Mouse (Mus musculus) cerebellum, adult 11-12 months (tissue): ENCODE results near the gene Tuba8.

Source experiments
- DNase-seq: peaks from one replicate; pipeline ENCODE4 v3.0.0; 2022

Tuba8 gene

DNA sequence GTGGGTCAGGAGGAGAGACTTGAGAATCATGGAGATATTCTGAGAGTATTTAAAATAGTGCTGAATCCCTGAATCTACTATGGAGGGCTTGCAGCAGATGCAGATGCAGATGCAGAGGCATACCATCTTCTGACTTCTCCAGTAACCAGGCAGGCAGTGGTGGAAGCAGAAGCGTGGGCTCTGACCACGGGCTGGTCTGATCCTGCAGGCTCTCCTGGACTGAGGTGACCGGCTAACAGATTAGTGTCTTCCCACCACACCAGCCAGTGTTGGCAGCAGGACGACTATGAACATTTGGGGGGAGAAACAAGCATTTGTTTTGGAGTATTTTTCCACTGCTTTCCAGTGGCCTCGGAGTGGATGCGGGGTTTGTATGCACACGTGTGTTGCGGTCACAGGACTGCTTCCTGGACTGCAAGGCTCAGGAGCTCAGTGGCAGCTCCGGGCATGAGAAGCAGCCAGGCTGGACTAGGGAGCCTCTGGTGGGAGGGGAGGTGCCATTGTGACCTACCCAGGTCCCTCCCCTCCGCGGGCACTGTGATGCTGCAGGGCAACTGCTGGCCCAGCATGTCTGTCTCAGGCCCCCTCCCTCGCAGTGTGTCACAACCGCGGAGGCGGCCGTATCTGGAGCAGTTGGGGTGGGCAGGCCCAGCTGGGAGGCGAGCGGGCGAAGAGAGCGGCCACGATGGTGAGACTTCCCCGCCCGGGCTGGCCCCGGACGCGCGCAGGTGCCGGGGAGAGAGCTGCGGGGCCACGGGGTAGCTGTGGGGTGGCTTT, at the start of gene Tuba8:
Gene Tuba8, plus strand, starts transcription at position 548 of the 777 bp plus-strand sequence.
- peak; percentile 63 for DNase-seq

DNA sequence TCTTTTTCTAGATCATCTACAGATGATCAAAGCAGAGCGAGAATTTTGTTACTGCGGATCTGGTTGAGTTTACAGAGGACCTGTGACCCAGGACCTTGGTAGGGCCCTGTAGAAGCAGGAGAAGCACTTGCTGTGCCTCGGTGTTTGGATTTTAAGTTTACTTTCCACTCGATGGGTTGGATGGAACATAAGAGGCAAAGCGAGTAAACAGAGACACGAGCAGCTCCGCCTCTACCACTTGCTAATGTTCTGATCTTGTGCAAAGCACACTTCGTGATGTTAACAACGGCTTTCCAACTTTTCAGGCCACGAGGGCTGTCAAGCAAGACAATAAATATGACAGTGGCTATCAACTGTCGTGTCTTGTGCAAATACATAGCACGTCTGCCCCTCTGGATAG, 47.9 kb upstream of the Tuba8 start:
- DNase-seq = no peak

DNA sequence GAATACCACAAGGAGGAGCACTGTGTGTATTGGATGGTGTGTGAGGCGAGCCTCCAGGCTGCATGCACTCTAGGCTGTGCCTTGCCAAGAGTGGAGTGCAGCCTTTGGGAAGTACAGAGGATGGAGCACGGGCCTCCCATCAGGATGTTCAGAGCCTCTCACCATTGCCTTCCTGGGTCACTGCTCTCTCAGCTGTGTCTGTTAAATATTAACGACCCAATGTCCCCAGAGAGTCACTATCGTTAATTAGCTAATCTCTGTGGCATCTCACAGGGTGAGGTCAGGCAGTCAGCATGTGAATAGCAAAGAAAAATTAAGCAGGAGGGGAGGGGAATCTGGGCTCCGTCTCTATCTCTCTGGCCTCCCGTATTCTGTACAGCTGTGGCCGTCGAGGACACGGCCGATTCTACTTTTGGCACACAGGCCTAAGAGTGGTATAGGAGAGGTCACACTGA, 44.4 kb upstream of the Tuba8 start:
- no peak for DNase-seq

DNA sequence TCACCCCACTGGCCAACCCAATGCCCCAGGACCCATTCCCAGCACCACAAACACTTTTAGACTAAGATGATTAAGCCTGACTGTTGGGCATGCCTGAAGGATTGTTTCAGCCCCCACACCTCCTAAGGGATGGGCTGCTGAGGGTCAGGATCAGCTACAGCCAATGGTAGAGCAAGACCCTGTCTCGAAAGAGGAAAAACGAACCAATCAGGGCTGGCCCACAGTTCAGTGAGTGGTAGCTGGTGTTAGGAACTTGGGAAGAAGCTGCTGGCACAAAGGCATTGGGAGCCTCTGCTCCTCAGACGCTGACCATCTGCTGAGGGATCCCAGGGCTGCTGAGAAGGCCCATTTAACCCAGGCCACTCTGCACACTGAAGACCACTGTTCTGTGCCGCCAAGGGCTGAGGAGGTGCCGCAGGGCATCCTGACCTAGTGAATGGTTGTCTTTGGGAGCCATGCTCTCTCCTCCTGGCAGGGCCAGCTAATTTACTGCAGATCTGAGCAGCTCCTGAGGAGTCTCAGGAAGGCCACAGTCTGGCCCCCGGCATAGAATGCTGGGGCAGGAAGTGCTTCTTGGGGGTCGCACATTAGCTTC, 43.0 kb upstream of the Tuba8 start:
- no peak for DNase-seq

DNA sequence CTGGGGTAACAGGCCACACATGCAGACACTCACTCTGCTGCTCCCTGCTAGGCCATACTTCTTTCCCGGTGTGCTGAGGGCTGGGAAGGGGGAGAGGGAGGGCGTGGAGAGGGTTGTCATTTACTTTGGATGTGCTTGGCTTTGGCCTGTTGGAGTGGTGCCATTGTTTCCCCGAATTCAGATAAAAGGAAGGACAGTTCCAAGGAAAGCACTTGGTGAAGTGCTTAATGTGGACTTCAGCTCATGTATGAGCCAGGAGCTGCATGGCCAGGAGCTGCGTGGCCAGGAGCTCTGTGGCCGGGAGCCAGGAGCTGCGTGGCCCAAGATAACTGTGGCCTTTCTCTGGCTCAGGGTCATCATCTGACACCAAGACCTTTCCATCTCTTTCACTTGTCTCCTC, 39.4 kb upstream of the Tuba8 start:
- no peak for DNase-seq

DNA sequence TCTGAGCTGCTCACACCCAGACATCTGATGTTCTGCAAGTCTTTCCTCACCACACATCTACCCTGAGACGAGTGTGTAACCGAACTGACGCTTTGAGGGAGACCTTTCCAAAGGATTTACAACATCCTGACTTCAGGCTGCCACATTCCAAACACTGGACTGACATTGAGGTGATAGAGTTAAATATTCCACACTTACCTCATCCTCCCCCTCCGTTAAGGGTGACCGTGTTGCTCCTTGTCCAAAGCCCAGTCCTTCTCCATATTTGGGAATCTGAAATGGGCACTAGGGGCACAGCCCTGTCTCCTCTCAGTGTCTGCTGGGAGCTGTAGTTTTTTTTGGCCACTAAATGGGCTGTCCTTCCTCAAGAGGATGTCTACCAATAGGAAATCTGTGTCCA, 37.0 kb upstream of the Tuba8 start:
- no peak for DNase-seq

DNA sequence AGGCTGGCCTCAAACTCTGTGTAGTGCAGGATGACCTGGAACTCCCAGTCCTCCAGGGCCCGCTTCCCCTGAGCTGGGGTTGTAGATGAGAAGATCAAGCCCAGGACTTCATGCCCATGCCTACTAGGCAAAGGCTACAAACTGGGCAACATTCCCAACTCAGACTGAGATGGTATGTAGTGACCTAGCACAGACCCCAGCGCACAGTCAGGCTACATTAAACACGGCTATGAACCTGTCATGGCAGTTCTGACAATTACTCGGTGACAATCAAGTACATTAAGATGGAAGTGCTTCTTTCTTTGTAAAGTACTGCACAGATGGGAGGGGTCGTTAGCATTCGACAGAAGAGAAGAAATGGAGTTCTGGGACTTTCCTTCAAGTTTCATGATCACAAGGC, 35.7 kb upstream of the Tuba8 start:
- no peak for DNase-seq

DNA sequence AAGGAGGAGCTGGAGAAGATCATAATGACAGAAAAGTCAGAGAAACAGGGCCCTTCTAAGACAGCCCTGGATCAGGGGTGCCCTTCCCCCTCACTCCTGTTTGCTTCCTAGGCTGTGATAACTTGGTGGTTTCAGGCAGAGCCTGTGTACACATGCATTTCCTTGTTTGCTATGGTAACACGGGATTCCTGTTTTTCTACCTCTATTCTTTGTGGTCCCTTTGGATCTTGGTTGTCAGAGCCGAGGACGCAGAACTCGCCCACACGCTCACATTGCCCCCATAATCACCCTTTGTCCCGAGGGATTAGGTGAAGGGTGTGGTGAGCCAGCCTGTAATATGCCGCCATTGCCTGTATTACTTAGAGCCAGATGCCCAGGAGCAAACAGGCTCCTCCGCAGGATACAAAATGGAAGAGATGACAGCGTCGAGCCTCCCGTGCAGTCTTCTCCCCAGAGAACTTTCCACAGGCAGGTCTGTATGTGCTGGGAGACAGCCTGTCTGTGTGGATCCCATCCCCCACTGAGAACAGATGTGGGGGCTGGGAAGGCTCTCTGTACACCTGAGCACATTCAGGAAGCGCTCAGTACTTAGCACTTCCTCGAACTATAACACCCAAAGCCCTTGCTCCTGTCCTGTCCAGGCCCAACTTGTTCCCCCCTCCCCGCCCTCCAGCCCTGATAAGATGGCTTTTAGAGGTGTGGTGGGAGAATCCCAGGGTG, 34.3 kb upstream of the Tuba8 start:
- no peak for DNase-seq

DNA sequence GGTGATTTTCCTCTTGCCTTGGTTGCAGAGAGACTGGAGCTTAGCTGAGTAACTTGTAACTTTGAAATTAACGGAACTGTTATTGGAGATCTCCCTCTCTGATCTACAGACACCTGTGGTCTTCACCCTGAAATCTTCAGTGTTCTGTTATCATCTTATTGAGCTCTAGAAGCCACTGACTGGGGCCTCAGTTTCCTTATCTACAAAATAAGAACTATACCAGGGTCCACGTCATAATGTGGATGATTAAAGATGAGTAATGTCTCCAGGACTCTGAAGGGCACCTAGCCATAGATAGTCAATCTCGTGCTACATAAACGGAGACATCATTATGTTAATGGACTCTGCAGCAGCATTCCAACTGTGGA, 33.8 kb upstream of the Tuba8 start:
- no peak for DNase-seq

DNA sequence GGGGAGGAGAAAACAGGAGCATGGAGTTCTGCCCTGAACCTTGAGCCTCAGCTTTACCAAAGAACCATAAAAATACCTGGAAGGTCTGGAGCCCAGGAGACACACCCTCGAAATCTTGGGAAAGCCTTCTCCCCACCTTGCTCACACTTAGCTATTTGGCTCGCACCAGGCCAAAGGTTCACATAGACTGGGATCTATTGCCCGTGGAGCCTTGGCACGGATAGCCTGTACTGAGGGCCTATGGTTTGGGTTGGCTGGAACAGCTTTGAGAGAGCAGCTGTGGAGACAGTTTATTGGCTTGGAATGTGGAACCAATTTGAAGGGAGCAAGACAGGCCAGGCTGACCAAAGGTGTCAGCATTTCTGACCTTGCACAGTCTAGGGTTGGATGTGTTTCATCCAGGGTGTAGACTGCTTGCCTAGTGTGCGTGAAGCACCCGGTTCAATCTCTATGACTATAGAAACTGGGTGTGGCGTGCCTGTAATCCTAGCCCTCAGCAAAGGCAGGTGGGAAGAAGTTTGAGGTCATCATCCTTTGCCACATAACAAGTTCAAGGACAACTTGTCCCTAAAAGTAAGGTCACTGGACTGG, 33.3 kb upstream of the Tuba8 start:
- no peak for DNase-seq

DNA sequence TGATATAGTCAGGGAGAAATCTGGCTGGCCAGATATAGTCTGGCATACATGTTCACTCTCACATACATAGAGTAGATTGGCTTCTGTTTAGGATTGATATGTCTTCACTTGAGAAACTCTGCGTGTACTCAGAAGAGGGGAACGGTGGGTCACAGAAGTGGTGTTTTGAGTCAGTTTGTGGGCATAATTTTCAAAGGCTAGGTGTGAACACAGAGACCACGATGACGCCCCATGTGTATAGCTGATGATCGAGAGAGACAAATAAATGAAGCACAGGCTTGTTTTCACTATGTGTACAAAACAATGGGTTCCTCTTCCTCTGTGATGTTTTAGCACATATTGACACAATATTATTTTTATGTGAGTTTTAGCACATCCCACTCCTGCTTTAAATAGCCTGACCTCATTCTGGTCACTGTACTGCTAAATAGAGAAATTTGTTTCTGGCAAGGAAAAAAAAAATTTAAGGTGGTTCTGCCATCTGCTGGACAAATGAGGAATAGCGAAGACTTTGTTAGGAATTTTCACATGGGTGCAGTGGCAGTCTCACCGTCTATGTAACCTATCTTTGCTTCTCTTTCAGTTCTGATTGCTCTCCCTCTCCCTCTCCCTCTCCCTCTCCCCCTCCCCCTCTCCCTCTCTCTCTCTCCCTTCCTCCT, 31.7 kb upstream of the Tuba8 start:
- DNase-seq = peak; percentile 48

DNA sequence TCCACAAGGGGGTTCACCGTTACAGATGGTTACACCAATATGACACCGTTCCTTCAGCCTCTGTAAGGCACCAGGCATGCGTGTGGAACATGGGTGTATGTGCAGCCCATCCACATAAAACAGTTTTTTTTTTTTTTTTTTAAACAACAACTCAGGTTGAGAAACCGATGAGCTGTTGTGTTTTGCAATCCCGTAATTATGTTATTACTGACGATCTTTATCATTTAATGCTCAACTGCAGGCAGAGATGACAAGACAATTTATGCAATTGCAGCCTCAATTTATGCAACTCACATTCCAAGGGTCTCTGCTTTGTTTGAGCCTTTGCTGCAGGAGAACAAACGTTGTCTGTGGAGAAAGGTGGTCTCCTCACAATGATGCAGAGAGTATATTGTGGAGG, 30.6 kb upstream of the Tuba8 start:
- no peak for DNase-seq

DNA sequence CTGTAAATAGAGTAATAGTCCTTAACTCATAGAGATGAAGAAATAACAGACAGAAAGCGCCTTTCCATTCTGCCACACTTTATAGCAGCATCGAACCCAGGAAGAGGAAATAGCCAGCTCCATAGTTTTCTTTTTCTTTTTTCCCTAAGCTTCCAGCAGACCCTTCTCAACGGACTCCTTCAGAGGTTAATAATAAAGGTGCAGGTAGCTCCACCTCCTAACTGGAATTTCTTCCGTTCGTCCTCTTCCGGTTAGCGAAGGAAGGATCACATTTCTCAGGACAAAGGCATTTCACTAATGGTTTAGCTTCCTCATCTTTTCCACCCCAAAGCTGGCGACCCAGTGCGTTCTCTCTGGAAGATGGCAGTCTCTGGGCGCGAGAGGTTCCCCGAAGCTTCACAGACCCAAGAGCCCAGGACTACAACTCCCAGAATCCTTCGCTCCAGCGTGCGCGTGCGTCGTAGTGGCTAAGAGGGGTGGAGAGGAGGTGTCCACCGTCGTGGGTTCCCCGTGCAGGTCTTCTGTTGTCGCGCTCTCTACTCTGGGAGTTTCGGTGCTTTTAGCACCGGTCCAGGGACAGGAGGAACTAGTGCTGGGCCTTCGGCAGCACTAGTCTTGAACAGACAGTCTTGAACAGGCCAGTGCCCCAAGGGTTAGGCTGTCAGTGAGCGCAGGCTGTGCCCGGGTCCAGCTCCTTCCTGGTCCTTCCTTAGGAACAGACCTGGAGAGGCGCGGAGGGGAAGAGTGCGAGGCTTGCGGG, 26.9 kb upstream of the Tuba8 start, which contains the start of gene Pex26:
Gene Pex26, plus strand, starts transcription at position 254 of the 760 bp plus-strand sequence.
- peak; percentile 92 for DNase-seq

DNA sequence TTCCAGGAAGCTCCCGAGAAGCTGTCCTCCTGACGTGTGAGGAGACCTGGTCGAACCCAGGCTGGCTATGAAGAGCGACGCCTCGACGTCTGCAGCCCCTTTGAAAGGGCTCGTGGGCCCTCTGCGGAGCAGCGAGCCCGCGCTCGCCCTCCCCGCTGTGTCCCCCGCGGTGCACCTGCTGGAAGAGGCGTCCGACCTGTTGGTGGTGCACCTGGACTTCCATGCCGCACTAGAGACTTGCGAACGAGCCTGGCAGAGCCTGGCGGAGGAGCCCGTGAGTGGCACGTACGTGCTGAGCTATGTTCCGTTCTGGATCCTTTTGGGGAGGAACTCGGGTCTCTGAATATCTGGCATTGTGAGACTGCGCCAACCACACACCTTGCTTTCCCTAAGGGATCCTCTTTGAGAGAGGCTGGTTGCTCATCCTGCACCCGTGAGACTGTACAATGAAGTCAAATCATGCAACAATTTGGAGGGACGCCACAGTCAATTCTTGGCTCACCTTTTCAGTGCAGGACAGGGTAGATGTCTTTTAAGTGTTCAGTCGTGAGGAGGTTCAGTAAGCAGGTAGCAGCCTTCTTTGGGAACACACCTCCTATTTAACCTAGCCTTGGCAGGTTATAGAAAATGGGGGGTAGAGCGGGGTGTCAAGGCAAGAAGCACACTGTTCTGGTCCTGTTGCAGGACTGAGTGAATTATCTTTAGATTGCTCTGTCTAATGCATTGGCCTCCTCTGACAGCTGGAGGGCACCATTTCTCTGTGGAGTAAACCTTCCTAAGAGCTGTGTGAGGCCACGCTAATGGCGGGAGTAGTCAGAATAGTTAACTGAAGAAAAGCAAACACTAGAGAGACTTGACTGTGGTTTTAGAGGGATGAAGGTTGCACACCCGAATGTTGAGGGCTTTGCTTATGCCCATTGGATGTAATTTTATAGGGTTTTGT, 26.0 kb upstream of the Tuba8 start:
- DNase-seq = peak; percentile 74

DNA sequence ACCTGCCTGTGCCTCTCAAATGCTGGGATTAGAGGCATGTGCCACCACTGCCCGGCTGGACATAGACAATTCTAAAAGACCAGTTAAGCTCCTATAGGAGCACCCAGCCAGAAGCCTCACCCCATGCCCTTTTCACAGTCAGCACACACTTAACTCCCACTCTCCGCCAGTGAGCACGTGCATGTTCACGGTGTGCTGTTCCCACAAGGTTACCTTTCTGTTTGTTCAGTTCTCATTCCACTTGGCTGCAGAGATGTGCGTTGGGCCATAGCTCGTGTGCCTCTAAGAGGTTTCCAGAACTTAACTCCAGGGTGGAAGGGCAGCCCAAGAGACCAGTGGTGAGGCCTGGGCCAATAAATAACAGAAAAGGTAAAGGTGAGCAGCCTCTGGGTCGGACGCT, 25.3 kb upstream of the Tuba8 start:
- DNase-seq = no peak

DNA sequence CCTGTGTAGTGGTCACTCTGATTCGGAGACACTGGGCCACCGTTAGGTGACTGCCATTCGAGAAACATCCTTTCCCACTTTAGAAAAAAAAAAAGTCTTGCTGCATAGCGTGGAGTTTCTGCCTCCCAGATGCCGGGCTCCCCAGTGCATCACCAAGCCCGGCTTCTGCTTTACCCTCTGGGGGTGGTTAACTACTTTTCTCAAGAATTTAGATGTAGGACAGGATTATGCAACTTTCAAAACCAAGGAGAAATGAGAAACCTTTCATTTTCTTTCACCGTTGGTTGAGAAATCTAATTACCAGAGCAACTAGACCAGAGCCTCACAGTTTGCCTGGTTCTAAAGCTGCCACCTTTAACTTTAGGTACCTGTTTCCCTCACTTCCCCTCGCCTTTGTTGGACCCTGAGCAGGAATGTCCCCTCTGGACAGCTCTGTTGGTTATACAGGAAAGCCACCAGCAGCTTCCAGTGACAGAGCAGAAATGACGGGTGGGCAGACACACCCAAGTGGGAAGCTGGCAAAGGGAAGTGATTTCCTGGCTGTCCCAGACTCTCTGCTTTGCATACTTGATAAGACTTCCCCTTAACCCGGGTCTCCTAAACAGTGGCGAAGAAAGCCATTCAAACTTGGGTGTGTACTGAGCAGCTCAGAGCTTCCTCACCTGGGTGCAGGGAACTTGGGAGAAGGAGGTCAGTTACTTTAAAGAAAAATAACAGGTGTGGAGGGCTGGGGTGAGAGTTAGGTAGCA, 19.1 kb upstream of the Tuba8 start:
- DNase-seq = no peak

DNA sequence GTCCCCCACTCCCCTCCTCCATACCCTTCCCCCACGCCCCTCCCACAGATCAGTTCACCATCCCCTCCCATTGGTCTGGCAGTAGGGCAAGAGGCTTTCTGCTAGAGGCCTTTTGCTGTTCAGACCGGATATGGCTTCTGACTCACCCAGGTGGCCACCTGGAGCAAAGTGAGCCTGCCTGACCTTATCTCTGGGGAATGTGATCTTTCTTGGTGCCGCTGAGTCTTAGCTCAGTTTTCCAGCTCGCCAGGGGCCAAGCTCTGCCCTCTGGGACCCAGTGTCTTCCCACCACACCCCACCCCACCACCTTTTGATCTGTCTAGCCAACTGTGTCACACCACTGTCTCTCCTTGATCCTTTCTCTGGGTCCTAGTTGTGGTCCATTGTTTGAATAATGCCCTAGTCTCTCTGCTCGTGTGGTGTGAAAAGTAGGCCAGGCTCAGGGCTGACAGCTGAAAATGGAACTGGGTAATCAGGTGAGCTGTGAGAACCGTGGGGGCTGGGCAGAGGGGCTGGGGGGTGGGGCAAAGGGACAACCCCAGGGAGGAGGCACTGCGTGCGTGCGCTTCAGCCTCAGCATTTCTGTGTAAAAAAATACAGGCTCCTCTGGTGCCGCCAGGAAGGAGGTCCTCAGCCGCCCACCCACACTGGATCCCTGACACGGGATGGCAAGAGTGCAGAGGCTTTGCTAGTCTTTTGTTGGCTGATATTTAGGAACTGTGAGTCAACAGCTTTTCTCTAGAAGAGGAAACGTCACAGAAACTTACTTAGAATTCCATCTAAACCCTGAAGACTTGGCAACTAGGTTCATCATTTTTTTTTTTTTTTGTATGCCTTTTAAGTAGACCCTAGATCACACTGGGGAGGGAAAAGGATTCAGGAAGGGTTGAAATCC, 16.2 kb upstream of the Tuba8 start:
- DNase-seq = no peak

DNA sequence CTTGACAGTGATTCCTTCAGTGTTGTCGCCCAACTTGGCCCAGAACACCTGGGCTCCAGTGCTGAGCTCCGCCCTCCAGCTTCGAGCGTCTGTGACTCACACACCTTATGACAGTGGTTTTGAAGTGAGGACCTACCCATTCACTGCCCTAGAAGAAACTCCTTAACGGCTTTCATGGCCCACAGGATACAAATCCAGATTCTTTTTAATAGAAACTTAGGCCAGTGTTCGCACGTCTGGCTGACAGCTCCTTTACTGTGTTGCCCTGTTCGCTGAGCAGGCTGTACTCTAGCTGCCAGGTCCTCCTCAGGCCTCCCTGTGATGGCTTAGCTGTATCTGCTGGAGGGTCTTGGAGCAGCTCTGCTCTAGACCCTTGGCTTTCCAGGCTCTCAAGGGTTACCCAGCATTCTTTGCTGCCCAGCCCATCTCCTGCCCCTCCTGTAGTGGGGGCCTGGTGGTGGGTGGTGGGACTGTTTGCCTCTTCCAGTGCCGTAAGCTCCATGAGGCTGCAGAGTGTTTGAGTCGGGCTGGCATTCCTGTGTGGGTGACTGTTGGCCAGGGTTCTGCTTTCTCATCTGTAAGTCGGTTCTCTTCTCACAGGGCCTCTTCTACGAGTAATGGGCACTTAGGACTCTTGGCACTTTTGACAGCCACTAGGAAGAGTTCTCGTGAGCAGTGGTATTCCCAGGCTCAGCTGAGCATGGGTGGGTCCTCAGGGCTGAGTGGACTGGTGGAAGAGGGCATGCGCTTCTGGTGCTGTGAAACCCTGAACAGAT, 15.4 kb upstream of the Tuba8 start:
- DNase-seq = no peak
